Mouse (Mus musculus) liver, embryonic 14.5 days (tissue): ENCODE measurements around the gene Rom1.

Source experiments
- CTCF ChIP-seq: IDR thresholded peaks from 2 replicates; pipeline ENCODE4 v1.5.1; 2016; ENCODE audit warnings: antibody characterized with exemption, low read depth, control low read depth
- EP300 ChIP-seq: IDR thresholded peaks from 2 replicates; pipeline ENCODE4 v1.6.1; 2016; ENCODE audit warnings: antibody characterized with exemption, low read depth

DNA sequence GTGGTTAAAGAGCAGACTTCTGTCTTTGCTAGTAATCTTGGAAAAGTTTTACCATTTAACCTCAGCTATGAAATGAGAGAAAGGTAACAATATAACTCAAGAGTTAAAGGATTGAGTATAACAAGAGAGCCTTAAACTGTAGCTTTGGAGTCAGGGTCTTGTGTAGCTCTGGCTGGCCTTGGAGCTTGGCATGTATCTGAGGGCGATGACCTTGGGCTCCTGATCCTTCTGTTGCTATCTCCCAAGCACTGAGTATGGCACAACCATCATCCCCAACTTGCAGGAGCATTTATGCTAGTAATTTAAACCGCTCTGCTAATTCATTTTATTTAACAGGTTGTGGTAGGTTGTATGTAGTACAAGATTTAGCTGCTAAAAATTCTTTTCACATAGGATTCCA is 46.3 kb upstream of the Rom1 start:
- TF ChIP-seq CTCF = no peak
- no peak for TF ChIP-seq EP300
